Mouse (Mus musculus) G1E-ER4 (cell line): ENCODE data around the gene Morn1. TPM values are rescaled to one million over a fixed set of nuclear protein-coding genes. Genes with fewer than 3 reads are reported as not detected.

Experiments used
- GATA1 ChIP-seq: IDR thresholded peaks from one replicate; pipeline ENCODE4 v1.8.0; 2012; ENCODE audit warnings: low read length, inconsistent platforms
- polyA plus RNA-seq: library from polyadenylated mRNA; stranded (reverse); fragments of >175 nt; gene quantifications from 2 replicates; pipeline ENCODE4 v1.2.3, GENCODE M21; 2012

Gene Morn1
- polyA plus RNA-seq, 1 experiment: 2.6 TPM

DNA sequence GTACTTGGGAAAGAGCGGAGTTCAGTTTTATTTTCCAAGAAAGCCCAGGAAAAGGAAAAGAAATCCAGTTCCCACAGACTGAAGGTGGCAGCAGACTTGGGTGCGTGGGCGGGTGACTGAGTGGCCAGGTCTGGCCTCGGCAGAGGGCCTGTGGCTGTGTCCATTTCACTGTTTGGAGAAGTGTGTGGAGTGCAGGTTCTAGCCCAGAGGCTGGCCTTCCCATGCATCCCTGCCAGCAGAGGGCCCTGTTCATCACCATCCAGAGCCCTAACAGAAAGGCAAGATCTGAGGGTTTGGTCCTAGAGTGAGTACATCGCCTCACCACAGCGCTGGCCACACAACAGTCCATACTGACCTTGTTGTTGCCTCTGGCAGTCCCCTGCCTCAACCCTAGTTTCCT is 17.2 kb upstream of the Morn1 start:
- no peak for TF ChIP-seq GATA1

DNA sequence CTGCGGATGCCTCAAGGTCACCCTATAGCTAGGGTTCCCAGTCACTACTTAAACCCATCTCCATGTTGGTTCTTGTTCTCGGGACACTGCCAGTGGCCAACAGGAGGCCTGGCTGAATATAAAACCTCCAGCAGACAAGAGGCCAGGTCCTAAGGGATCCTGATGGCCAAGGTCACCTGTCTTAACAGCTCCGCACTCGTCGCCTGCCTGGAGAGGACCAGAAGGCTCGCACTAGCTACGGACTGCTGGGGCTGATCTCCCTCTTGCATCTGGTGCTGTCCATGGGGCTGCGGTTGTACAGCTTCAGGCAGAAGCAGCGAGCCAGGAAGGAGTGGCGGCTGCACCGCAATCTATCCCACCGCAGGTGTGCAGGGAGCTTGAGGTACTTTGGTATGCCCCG is 16.2 kb upstream of the Morn1 start:
- no peak for TF ChIP-seq GATA1

- TF ChIP-seq GATA1: no peak
These were observed 15.5 kb upstream of the Morn1 start for GRCm38 (mm10) chr4:155070921-155071320.

GRCm38 (mm10) chr4:155074418-155074817 is 12.0 kb upstream of the Morn1 start:
- TF ChIP-seq GATA1: no peak

GRCm38 (mm10) chr4:155075137-155075536 is 11.2 kb upstream of the Morn1 start:
- TF ChIP-seq GATA1: no peak

- TF ChIP-seq GATA1: no peak
These were observed 10.6 kb upstream of the Morn1 start for GRCm38 (mm10) chr4:155075813-155076212.

DNA sequence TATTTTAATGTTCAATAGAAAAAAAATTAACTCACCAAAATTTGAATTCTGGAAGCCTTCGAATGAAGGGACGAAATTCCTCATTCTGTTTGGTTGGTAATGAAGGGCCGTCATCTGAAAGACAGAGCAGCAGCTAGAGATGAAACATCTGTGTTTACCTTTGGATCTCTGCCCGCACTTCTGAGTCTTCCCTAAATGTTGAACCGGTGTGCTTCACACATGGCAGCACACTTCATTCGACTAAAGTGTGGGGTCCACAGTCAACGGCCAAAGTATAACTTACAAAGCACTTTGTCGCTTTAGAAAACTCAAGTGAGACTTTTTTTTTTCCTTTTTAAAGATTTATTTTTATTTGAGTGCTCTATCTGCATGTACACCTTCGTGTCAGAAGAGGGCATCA is 9.7 kb upstream of the Morn1 start:
- no peak for TF ChIP-seq GATA1

- no peak for TF ChIP-seq GATA1
These were observed 6.7 kb upstream of the Morn1 start for GRCm38 (mm10) chr4:155079666-155080065.

- TF ChIP-seq GATA1: no peak
These were observed 2.8 kb upstream of the Morn1 start for GRCm38 (mm10) chr4:155083553-155083952.

- TF ChIP-seq GATA1: no peak
These were observed 2.0 kb upstream of the Morn1 start for GRCm38 (mm10) chr4:155084351-155084750.

DNA sequence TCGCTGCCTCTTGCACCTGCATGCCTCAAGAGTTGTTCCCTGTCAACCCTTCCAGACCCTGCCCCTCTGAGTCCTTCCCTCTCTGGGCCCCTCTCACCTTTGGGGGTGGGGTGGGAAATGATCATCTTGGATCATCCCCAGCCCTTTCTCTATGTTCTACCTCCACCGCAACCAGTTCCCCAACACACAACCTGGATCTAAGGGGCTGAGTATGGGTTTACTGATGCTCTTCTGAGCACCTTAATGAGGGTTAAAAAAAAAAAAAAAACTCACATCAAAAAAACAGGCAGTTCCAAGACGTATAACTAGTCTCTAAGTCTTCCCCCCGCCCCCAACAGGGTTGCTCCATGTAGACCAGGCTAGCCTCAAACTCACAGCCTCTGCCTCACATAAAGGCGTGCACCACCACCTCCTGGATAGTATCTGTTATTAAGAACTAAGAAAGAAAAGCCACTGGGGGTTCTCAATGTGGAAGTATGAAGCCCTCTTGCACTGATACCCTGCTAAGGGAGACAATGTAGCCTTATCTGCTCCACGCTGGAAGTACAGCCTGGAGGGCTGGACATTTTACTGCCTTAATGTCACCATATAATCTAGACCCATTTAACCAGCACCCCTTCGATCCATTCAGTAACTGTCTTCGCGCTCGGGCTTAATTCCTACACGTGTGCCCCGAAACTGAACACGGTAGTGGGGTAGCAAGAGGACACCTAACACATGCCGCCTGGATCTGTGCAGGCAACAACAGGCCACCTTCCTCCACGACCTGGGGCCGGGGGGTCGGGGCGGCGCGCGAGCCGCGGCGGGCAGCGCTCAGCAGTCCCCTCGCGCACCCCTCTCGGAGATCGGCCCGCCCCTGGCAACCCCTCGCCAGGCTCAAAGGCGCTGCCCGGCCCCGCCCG is 920 bp upstream of the Morn1 start:
- no peak for TF ChIP-seq GATA1

- TF ChIP-seq GATA1: no peak
These were observed 2.9 kb downstream of the Morn1 start for GRCm38 (mm10) chr4:155089241-155089640.

- no peak for TF ChIP-seq GATA1
These were observed 3.8 kb downstream of the Morn1 start for GRCm38 (mm10) chr4:155090147-155090546.

DNA sequence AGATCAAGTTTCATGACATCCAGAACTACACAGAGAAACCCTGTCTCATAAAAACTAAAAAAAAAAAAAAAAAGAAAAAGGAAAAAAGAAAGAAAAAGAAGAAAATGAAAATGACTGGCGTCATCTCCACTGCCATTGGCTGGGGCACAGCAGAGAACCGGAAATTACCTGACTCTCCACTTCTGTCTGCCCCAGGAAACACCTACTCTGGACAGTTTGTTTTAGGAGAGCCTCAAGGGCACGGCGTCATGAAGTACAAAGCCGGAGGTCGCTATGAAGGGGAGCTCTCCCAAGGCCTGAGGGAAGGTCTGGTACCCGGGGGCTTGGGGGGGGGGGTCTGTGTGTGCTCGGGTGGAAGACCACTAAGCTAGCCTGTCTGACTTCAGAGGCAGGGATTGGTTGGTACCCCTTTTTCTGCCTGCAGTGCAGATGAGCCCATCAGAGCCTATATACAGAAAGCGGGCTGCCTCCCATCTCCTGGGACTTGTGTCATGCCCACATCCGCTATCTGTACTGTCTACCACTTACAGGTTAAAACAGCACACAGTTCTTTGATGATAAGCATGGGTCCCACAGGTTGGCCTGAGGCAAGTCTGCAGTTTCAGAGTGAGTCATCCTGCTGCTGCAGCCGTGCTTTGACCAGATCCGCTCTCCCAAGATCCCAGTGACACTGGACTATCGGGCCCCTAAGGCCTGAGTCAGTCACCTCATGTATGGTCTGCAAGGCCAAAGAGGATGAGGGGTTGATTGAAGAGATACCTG is 4.5 kb downstream of the Morn1 start:
- no peak for TF ChIP-seq GATA1

DNA sequence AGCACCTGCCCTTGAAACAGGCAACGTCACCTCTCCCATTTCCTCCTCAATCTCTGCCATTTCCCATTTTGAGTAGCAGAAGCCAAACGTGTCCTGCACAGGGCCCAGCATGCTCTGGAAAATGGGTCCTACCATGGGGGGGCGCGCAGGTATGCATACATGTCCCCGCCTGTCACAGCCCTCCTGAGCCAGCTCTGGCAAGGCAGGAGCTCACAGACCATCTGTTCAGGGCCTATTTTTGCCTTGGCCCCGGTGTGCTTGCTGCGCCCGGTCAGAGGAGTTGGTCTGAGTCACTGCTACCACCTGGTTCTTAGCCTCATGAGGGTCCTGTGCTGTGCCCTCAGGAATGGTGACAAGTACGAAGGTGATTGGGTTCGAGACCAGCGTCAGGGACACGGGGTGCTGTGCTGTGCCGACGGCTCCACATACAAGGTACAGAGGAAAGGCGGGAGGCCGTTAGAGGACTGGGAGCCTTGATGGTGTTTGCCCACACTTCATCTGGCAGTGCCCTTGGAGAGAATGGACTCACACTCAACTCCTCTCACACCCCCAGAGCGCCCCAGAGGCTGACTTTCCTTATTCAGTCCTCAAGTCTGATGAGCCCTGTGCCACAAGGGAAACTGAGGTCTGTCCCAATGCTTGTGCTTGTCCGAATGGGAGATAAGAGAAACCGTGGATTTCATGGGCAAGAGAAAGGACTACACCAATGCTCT is 6.5 kb downstream of the Morn1 start:
- TF ChIP-seq GATA1: no peak
